Mouse (Mus musculus) ES-E14 (cell line): ENCODE data around the gene Clca4a.

Source experiments
- CHD2 ChIP-seq: IDR thresholded peaks from 2 replicates; pipeline ENCODE4 v1.6.1; 2014; ENCODE audit warnings: mild to moderate bottlenecking, low read depth, low read length, inconsistent platforms
- HCFC1 ChIP-seq: IDR thresholded peaks from 2 replicates; pipeline ENCODE4 v1.6.1; 2012; ENCODE audit warnings: low read length, inconsistent platforms, borderline replicate concordance; ENCODE audit not compliant: insufficient read depth
- MAFK ChIP-seq: IDR thresholded peaks from 2 replicates; pipeline ENCODE4 v1.6.1; 2014; ENCODE audit warnings: mild to moderate bottlenecking, low read depth, low read length, inconsistent platforms; ENCODE audit not compliant: insufficient read depth
- ZC3H11A ChIP-seq: IDR thresholded peaks from 2 replicates; pipeline ENCODE4 v1.6.1; 2012; ENCODE audit warnings: low read depth, mild to moderate bottlenecking, inconsistent platforms, low read length, borderline replicate concordance
- ZNF384 ChIP-seq: IDR thresholded peaks from 2 replicates; pipeline ENCODE4 v1.6.1; 2012; ENCODE audit warnings: low read depth, low read length, inconsistent platforms

GRCm38 (mm10) chr3:145017807-145018206 is 43.0 kb upstream of the Clca4a start:
- TF ChIP-seq ZNF384 (no peak), CHD2 (no peak), MAFK (no peak), HCFC1 (no peak), ZC3H11A (no peak)
